Mouse (Mus musculus) gastrocnemius, postnatal 4 days (tissue): ENCODE data around the gene Serpina3c. TPM values are rescaled to one million over a fixed set of nuclear protein-coding genes. Genes with fewer than 3 reads are reported as not detected.

Experiments used
- DNase-seq, 2 experiments: peaks; one replicate each; pipeline ENCODE4 v3.0.0; 2021 to 2022; ENCODE audit warnings: low spot score in 2 of 2, mixed read lengths in 2 of 2
- long read RNA-seq, 2 experiments: library from polyadenylated mRNA; stranded (forward); transcript quantifications; one replicate each; pipeline ENCODE4 v2.0.0; 2021
- total RNA-seq, 2 experiments: library from RNA; stranded (reverse); gene quantifications; 2 replicates each; pipeline ENCODE4 v1.2.3; 2021

Gene Serpina3c
- total RNA-seq: 1 to 10 TPM; 1.6 to 1.8 TPM
- long read RNA-seq, experiment 1, transcript Serpina3c-201 (5 exons, 2,213 nt): major isoform, 5 of 8 reads
- long read RNA-seq, experiment 1, partial matches to known transcripts: 3 of 8 reads
- long read RNA-seq, experiment 1, other reads (novel, unspliced or antisense): 0 of 8 reads
- long read RNA-seq, experiment 2, partial matches to known transcripts: 0 of 4 reads
- long read RNA-seq, experiment 2, other reads (novel, unspliced or antisense): 1 of 4 reads

- DNase-seq: no peak
Observed at GRCm38 (mm10) chr12:104153656-104154055, at the start of gene Serpina3c. Serpina3c (minus strand) TSS chr12:104153870.

DNA sequence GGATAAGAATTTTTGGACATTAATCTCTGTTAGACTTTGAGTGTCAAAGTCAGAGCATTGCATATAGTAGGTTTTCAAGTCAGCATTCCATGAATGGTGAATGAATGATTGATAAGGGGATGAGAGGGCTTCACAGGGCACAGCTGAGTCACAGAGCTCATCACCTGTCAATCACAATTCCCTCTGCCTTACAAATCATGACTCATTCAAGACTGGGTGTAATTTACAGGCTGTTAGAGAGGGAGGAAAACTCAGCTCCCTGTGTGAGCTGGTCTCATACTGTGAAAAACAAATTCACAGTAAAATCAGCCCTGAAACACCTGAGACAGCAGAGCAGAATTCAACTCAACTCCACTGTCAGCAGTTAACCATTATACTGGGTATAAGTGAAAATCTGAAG, 37.2 kb upstream of the Serpina3c start:
- DNase-seq: no peak

GRCm38 (mm10) chr12:104189246-104189645, 35.6 kb upstream of the Serpina3c start:
- DNase-seq: no peak

- no peak for DNase-seq
Observed at GRCm38 (mm10) chr12:104186041-104186581, 32.4 kb upstream of the Serpina3c start.

GRCm38 (mm10) chr12:104185046-104185445, 31.4 kb upstream of the Serpina3c start:
- DNase-seq: no peak

DNA sequence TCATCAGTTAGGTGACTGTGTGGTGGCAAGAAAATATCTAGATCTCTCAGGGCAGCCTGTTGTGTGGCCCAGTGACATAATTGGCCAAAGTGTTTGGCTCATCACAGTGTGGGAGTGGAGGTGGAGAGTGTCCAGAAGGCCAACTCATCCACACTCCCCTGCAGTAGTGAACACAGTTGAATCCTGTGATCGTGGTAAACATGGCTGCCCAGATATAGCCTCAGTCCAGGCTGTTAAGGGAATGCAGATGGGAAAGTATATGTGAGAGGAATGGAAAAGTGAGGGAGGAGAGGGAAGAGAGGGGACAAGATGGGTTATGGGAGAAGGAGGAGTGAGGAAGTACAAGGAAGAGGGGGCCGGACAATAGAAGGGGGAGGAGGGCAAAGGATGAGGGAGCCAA, 25.3 kb upstream of the Serpina3c start:
- DNase-seq: no peak

DNA sequence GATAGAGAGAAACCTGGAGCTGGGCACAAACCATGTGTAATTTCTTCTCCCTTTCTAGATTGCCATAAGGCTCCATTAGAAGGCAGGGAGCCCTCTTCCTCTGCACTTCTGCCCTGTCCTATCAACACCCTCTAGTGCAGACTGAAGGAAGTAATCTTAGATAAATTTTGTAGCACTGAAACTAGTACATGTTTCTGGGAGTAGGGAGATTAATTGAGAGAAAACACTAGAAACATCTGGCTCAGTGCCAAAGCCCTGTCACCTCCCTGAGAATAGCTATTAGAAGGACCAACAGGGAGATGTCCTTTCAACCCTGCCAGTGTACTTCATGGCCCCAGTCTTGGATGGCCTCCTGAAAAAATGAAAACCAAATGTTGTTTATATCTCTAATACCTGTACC, 24.9 kb upstream of the Serpina3c start:
- no peak for DNase-seq

GRCm38 (mm10) chr12:104175636-104176035, 22.0 kb upstream of the Serpina3c start:
- DNase-seq: no peak

DNA sequence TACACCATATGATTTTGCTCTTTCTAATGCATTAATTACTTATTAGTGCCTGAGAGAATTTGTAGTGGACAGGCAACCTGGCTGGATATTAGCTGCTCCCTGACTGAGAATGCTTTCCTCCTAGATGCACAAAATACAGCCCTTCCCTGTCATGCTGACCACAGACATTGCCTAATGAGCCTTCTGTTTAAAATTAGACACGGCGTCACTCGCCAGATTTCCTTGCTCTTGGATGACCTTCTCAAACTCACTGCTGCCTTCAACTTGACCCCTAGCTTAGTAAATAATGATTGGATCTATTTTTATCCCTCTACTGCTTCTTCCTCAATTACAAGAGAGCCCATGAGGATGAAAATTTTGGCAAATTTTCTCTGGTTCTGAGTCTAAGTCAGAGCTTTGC, 21.1 kb upstream of the Serpina3c start:
- DNase-seq: no peak

DNA sequence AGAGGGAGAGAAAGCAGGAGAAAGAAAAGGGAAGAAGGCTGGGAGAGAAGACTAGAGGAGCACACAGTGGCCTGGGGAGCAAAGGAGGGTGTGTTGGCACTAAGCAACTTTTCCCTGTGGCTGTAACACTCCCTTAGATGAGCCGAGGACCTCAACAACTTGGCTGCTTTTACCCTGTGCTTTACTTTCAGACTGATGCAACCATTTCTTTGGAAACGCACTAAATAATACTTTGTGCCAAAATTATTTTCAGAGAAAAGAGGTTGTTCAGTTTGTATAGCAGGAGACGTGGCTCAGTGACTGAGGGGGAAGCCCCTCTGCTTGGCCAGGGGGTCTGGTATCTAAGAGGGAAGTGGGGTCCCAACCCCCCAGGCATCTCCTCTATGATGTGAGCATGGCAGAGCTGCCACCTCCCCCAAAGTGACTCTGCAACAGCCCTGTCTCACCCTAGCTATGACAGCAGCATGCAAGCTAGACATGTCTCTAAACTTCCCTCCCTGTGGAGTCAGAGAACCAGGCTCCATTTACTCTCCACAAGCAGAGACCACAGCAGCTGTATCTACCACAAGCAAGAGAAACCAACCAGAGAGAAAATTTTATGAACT, 527 bp downstream of the Serpina3c start:
- no peak for DNase-seq

DNA sequence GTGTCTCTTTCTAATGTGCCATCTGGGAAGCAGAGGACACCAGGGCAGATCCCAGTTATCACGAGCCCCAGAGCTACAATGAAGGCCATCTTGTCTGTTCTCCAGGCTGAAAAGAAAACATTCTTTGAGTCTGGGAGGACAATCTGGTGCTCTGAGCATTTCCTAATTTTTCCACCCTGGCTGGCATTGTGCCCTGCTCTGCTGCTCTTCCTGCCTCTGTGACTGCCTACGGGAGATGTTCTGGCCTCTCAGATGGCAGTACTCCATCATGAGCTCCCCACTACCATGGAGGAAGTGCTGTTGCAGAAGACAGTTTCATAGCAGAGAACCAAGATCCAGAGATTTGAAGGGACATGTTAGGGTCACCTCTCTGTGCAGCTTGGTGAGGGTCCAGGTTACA, 1.7 kb downstream of the Serpina3c start:
- DNase-seq: no peak

GRCm38 (mm10) chr12:104145571-104145970, 8.1 kb downstream of the Serpina3c start:
- DNase-seq: no peak

DNA sequence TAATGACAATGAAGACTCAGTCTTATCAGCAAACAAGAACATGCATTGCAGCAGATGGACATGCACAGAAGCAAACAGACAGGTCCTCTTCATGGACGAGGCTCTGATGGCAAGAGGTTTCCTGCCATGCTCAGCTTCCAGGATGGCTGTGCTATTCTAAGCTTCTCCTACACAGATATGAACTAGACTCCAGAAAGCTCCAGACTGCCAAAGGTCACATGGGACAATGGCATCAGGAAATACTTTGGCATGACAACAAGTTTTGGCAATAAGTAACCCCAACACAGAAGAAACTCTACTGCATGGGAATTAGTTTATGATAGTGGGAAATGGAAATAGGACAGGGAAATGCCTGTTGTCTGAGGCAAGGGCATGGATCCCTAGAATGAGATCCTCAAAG, 10.4 kb downstream of the Serpina3c start:
- DNase-seq: no peak

- DNase-seq: no peak
Observed at GRCm38 (mm10) chr12:104142427-104142826, 11.2 kb downstream of the Serpina3c start.

DNA sequence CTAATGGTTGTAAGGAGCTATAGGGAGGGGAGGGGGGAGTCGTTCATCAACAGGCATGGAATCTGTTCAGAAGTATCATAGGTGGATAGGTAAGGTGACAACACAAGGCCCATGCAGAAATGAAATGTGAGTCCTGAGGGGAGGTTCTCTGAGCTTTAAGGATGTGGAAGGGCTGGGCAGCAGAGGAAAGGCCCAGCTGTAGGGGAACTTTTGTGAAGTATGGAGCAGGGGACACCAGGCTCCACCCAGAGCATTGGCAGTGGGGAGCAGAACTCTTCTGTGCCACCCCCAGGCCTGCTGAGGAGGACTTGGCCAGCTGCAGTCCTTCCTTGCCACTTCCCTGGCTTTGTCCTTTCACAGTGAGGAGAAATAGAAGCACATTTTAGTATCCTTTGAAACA, 12.2 kb downstream of the Serpina3c start:
- DNase-seq: no peak

DNA sequence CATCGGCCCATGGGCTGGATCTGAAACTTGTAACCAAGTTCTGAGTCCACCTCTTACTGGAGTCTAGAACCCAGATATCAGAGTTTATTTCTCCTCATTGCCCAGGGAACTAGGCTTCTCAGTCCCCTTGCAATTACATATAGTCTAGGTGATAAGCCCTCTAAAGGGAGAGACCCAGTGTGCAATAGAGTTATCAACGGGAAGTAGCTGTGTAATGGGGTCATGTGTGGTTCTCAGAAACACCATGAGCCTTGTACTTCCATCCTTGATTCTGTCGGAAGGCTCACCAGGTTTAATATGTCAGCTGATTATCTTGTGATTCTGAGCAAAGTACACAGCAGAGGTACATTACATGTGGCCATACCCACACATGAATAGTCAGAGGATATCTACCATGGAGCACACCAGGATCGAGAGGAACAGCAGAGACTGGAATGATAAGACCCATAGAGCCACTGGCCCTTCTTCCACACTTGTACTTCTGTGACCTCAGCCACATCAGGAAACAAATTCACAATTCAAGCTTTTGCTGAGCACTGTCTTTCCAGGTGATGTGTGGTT, 13.0 kb downstream of the Serpina3c start:
- no peak for DNase-seq

DNA sequence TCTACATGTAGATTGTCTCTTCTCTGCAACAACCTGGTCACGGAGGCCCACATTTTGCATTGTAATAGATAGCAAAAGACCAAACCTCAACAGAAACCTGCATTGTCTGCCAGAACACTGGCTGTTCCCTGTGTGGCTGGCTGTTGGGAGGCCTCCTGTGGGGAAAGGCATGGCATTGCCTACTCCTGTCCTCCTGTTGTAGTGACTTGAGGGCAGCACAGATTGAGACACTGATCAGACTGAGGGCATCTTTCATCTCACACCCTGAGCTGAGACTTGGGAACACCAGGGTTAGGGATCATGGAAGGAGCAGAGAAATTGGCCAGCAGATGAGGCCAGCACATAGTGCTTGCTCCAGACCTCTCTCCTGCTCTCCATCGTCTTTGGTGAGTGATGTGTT, 15.5 kb downstream of the Serpina3c start:
- DNase-seq: no peak

DNA sequence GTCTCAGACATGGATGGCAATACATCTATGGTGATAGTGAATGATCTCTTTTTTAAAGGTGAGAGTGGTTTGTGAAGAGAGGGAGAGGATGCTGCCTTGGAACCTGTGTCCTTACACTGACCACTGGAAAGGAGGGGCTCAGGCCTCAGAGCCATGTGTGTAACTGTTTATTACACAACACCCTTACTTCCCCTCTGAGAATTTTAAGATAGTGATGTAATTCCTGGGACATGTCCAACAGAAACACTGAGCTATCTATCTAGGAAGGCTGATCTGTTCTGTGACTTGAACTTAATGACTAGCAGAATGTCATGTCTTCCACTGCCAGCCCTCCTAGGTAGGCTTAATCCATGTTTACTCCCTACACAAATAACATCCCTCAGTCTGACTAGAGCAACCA, 22.6 kb downstream of the Serpina3c start:
- no peak for DNase-seq

GRCm38 (mm10) chr12:104127696-104128095, 26.0 kb downstream of the Serpina3c start, which contains the start of gene Serpina3b:
Serpina3b (plus strand) TSS chr12:104127996.
- no peak for DNase-seq

DNA sequence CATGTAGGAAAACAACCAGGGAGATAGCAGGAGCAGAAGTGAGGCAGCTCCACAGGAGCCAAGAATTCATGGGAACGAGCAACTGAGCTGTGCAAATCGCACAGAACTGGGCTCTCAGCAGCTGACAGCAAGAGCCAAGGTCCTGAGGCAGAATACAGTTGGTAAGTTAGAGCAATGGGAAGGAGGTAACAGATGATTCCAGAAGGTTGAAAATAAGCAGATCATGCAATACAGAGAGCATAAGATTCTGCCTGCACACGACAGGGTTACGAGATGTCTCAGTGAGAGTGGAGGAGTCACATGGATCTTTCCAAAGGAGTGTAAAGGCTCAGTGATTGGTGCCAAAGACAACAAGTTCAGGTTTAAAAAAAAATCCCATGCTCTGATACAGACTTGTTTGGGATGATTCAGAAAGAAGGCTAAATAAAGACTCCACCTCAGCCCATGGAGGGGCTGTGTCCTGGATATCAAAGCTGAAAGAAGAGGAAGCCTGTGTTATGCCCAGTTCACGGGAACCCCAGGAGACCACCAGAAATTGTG, 28.6 kb downstream of the Serpina3c start:
- no peak for DNase-seq

- no peak for DNase-seq
Observed at GRCm38 (mm10) chr12:104123996-104124395, 29.7 kb downstream of the Serpina3c start.

- no peak for DNase-seq
Observed at GRCm38 (mm10) chr12:104123097-104123496, 30.6 kb downstream of the Serpina3c start.
